Mouse (Mus musculus): ENCODE results near the gene Slc30a5.

DNA sequence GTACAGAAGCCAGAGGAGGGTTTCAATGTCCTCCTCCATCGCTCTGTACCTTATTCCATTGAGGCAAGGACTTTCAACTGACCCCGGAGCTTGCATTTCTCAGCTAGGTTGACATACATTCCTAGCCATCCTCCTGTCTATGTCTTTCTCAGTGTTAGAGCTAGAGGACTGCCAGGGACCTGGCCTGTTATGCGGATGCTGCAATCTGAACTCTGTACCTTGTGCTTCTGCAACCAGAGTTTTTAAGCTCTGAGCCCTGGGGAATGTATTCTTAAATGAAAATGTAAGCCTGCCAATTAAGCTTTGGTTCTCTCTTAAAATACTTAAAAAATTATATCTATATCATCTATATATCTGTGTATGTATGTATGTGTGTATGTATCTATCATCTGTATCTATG, 44.5 kb upstream of the Slc30a5 start:
- TF ChIP-seq HCFC1 (IDR thresholded peaks at IDR 0.05; ENCODE audit: low read depth, low read length): no peak
- no peak for TF ChIP-seq CTCF (IDR thresholded peaks at IDR 0.05 in 2 of 3, conservative IDR thresholded peaks at IDR 0.05 in 1 of 3; ENCODE audit: control insufficient read depth in 1 of 3, insufficient read depth in 1 of 3, low read depth in 2 of 3, low read length in 3 of 3, poor library complexity in 1 of 3, severe bottlenecking in 1 of 3)
- TF ChIP-seq ZKSCAN1 (IDR thresholded peaks at IDR 0.05; ENCODE audit: low read depth, low read length): no peak
- no peak for TF ChIP-seq POLR2A (IDR thresholded peaks at IDR 0.05; ENCODE audit: control insufficient read depth in 1 of 2, insufficient read depth in 1 of 2, low read depth in 1 of 2, low read length in 2 of 2, poor library complexity in 1 of 2)
- TF ChIP-seq TAL1 (IDR thresholded peaks at IDR 0.05; ENCODE audit: low read length): no peak
- TF ChIP-seq ETS1 (IDR thresholded peaks at IDR 0.05; ENCODE audit: low read depth, low read length): no peak
- no peak for TF ChIP-seq BHLHE40 (IDR thresholded peaks at IDR 0.05; ENCODE audit: borderline replicate concordance, low read depth, low read length)
- TF ChIP-seq GABPA (IDR thresholded peaks at IDR 0.05; ENCODE audit: low read depth, low read length): no peak
